Comparison of ENCODE assay signal across 15 mouse cellular contexts in the genomic region with DNA sequence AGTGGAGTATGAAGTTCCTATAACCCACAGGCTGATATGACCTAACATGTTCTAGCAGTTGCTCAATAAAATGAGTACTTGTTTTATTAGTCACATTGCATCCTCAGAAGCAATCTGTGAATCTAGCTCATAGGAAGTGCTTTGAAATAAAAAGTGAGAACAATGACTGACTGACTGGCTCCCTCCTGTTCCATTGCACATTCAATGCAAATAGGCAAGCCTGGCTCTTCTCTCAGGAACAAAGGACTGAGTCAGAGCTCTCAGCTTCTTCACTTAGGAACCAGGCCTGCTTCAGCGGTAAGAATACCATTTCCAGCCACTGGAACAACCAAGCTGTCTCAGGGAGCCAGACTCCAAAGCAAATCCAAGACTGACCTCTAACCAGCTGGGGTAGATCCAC.
DNase-seq lines count a peak whose midpoint lies in the region; ATAC-seq and TF ChIP-seq lines count a peak whose summit lies in the region.
"Had no signal": no experiment of that assay in that cellular context is flagged by ENCODE, and none has a peak within 500 bp of the region (broad histone marks: within the 10 kb centered on the region; RNA-seq: fewer than 3 reads in every experiment).

No protein-coding gene starts in this region.

- CTCF ChIA-PET in Patski (lab: Charles Lee) = interaction anchor here (1.0 to 2.0 kb wide), 5 partner anchors 9 to 59 kb away, joined by 3 to 9 read pairs (median 3); no protein-coding TSS in a partner anchor

- DNase-seq in heart, embryonic 10.5 days (ENCODE audit: low spot score) = no peak
- no peak for DNase-seq in heart, adult 2 months
- no peak for DNase-seq in Patski (ENCODE audit: low read depth, low spot score)
- no peak for DNase-seq in hindbrain, embryonic 14.5 days (ENCODE audit: low spot score)
- DNase-seq in urinary bladder, postnatal 4 days (ENCODE audit: low spot score in 2 of 2) = no peak
- no peak for DNase-seq in B cell, adult 2 months
- no peak for DNase-seq in kidney, adult 11 months
- DNase-seq: cerebellum, adult 9-10 months; gastrocnemius, postnatal 14 days; kidney, postnatal 4 days; right cerebral cortex, postnatal 4 days had no signal

- H3K4me2 ChIP-seq in hindbrain, embryonic 14.5 days (replicated peaks) = no peak overlapping the region
- H3K4me2 ChIP-seq: forebrain, embryonic 13.5 days; intestine, embryonic 15.5 days; liver, embryonic 11.5 days had no signal

- no peak for TF ChIP-seq POLR2A in heart, adult 2 months (IDR thresholded peaks at IDR 0.05; ENCODE audit: insufficient read depth, low read depth, low read length)

- no peak overlapping the region for H3ac ChIP-seq in C2C12 (ENCODE audit: control insufficient read depth, insufficient read length, low read depth)

- TF ChIP-seq EP300 in heart, adult 2 months (IDR thresholded peaks at IDR 0.05; ENCODE audit: insufficient read depth, low read depth, low read length) = no peak

- H3K9ac ChIP-seq in heart, adult 2 months (ENCODE audit: low read depth, low read length) = no peak overlapping the region
- no peak overlapping the region for H3K9ac ChIP-seq in hindbrain, embryonic 14.5 days
- H3K9ac ChIP-seq: forebrain, embryonic 13.5 days; intestine, embryonic 15.5 days had no signal

- H3K27me3 ChIP-seq in heart, embryonic 10.5 days (ENCODE audit: insufficient read depth, poor library complexity, severe bottlenecking) = no peaks in the 10 kb centered on the region
- H3K27me3 ChIP-seq in heart, adult 2 months (ENCODE audit: control insufficient read depth, insufficient read depth, low read length) = no peaks in the 10 kb centered on the region
- H3K27me3 ChIP-seq in C2C12 (ENCODE audit: control insufficient read depth, insufficient read depth, insufficient read length) (no peaks in the 10 kb centered on the region), Patski (no peaks in the 10 kb centered on the region)
- H3K27me3 ChIP-seq in hindbrain, embryonic 14.5 days (ENCODE audit: control insufficient read depth, insufficient read depth, low read length) = no peaks in the 10 kb centered on the region
- H3K27me3 ChIP-seq: forebrain, embryonic 13.5 days; intestine, embryonic 15.5 days had no signal

- TF ChIP-seq CTCF in heart, adult 2 months (IDR thresholded peaks at IDR 0.05) = no peak
- TF ChIP-seq CTCF in C2C12 (IDR thresholded peaks at IDR 0.05; ENCODE audit: control insufficient read depth, insufficient read depth, insufficient read length) (no peak), Patski (IDR thresholded peaks at IDR 0.05) (no peak)

- H3K27ac ChIP-seq in heart, embryonic 10.5 days = peak overlapping the region; percentile 16; the same call in 1 of the 2 replicates
- H3K27ac ChIP-seq in heart, adult 2 months = no peak overlapping the region
- peak overlapping the region; percentile 28; the same call in 1 of the 2 replicates for H3K27ac ChIP-seq in hindbrain, embryonic 14.5 days
- H3K27ac ChIP-seq: forebrain, embryonic 13.5 days; intestine, embryonic 15.5 days had no signal

- POLR2A ChIA-PET in Patski (lab: Charles Lee) = interaction anchor here (0.8 to 3.9 kb wide), 3 partner anchors 9 to 65 kb away, joined by 4 to 16 read pairs (median 4); a partner anchor contains a TSS

- no peaks in the 10 kb centered on the region for H3K79me2 ChIP-seq in heart, adult 2 months (replicated peaks; ENCODE audit: control insufficient read depth, insufficient read depth, low read length)
- peaks cover 19% of the 10 kb centered on the region for H3K79me2 ChIP-seq in C2C12 (ENCODE audit: control insufficient read depth, insufficient read depth)

- WGBS in heart, embryonic 10.5 days = 53% methylated on average over 1 of the region's 1 CpGs
- 53% methylated on average over 1 of the region's 1 CpGs for WGBS in heart, adult 2 months
- 12% methylated on average over 1 of the region's 1 CpGs for WGBS in hindbrain, embryonic 14.5 days

- H3K9me3 ChIP-seq in heart, embryonic 10.5 days = no peaks in the 10 kb centered on the region
- H3K9me3 ChIP-seq in hindbrain, embryonic 14.5 days (ENCODE audit: control insufficient read depth, low read length) = no peaks in the 10 kb centered on the region
- H3K9me3 ChIP-seq: forebrain, embryonic 13.5 days; intestine, embryonic 15.5 days had no signal

- intact Hi-C loops in heart, adult 2 months (cut with DNase I) = no loop called here

- in situ Hi-C loops in Patski (cut with MboI; ENCODE audit: low pct_unique_long_range_greater_than_20kb) = no loop called here

- H3K4me1 ChIP-seq in heart, embryonic 10.5 days = peaks cover 45% of the 10 kb centered on the region
- H3K4me1 ChIP-seq in heart, adult 2 months (ENCODE audit: control insufficient read depth, insufficient read depth, low read length) = peaks cover 10% of the 10 kb centered on the region
- H3K4me1 ChIP-seq in hindbrain, embryonic 14.5 days (replicated peaks; ENCODE audit: control insufficient read depth, insufficient read depth, low read length) = peaks cover 21% of the 10 kb centered on the region

- H3K4me3 ChIP-seq in heart, embryonic 10.5 days = no peak overlapping the region
- no peak overlapping the region for H3K4me3 ChIP-seq in heart, adult 2 months
- H3K4me3 ChIP-seq in C2C12 (ENCODE audit: insufficient read depth, poor library complexity, severe bottlenecking) = no peak overlapping the region
- no peak overlapping the region for H3K4me3 ChIP-seq in hindbrain, embryonic 14.5 days (replicated peaks; ENCODE audit: low read length)
- H3K4me3 ChIP-seq: forebrain, embryonic 13.5 days; intestine, embryonic 15.5 days had no signal

- peak; percentile 8 for ATAC-seq in Patski
- ATAC-seq in hindbrain, embryonic 14.5 days (ENCODE audit: low FRiP score) = no peak
- ATAC-seq: forebrain, embryonic 13.5 days; intestine, embryonic 15.5 days had no signal

- peaks cover 2% of the 10 kb centered on the region for H3K79me3 ChIP-seq in C2C12 (ENCODE audit: low read depth)

- H3K36me3 ChIP-seq in heart, embryonic 10.5 days = no peaks in the 10 kb centered on the region; the same call in 1 of the 2 replicates
- H3K36me3 ChIP-seq in heart, adult 2 months (ENCODE audit: control insufficient read depth, insufficient read depth, low read length) = no peaks in the 10 kb centered on the region
- no peaks in the 10 kb centered on the region for H3K36me3 ChIP-seq in C2C12 (ENCODE audit: control insufficient read depth, insufficient read depth)
- no peaks in the 10 kb centered on the region for H3K36me3 ChIP-seq in hindbrain, embryonic 14.5 days (replicated peaks; ENCODE audit: control insufficient read depth, insufficient read depth)
- H3K36me3 ChIP-seq: intestine, embryonic 15.5 days had no signal

TF ChIP-seq in C2C12, 6 proteins besides CTCF, POLR2A, EP300 and RAD21:
- TF ChIP-seq MAX (IDR thresholded peaks at IDR 0.05) = no peak
- peak; percentile 22 for TF ChIP-seq CEBPB (IDR thresholded peaks at IDR 0.05; ENCODE audit: low read depth)
- no peak for TF ChIP-seq MYOG (IDR thresholded peaks at IDR 0.05; ENCODE audit: control insufficient read depth, extremely low read depth, insufficient read length)
